Mouse (Mus musculus) urinary bladder, postnatal 4 days (tissue): Measurements from ENCODE around the gene Vwde.

ENCODE experiments used
- DNase-seq, 2 experiments: peaks; one replicate each; pipeline ENCODE4 v3.0.0; 2021 to 2022; ENCODE audit warnings: low spot score in 2 of 2

Gene Vwde

GRCm38 (mm10) chr6:13224596-13225227, at the start of gene Vwde:
TSS of gene Vwde (minus strand) at chr6:13224965.
- DNase-seq = no peak

DNA sequence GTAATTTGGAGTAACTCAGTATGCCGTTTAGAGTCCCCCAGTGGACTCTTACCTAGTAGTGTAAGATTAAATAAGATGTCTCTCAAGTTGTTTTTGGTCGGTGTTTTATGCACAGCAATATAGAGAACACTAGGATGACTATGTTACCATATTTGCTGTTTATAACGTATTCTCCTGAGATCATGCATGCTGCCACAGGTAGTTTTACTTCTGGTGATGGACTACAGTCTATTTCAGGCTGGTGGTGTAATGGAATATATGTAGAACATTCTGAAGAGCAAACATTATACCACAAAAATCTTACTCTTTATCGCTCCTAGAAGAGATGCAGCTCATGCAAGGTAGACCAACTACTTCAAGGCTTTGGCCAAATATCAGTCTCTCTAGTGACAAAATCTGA, 30.6 kb upstream of the Vwde start:
- no peak for DNase-seq

- no peak for DNase-seq
Observed at GRCm38 (mm10) chr6:13248317-13248969, 23.7 kb upstream of the Vwde start.

DNA sequence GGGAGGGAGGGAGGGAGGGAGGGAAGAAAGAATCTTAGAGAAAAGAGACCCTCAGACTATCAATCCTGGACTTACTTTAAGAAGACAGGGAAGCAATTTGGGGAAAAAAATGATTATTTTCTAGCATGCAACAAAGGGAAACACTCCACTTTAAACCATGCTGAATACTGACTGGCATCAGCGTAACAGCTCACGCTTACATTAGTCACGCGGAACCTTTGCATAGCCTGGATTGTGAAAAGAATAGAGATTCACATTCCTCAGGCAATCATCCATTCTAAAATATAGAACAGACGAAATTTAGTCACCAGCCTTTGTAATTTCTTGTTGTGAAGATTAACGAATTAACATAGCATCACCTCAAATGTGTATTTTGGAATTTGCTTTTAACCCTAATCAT, 18.6 kb downstream of the Vwde start:
- DNase-seq = no peak

GRCm38 (mm10) chr6:13197486-13197885, 27.3 kb downstream of the Vwde start:
- DNase-seq = no peak

- no peak for DNase-seq
Observed at GRCm38 (mm10) chr6:13186836-13187235, 37.9 kb downstream of the Vwde start.

GRCm38 (mm10) chr6:13180061-13180460, 44.7 kb downstream of the Vwde start:
- DNase-seq = no peak

DNA sequence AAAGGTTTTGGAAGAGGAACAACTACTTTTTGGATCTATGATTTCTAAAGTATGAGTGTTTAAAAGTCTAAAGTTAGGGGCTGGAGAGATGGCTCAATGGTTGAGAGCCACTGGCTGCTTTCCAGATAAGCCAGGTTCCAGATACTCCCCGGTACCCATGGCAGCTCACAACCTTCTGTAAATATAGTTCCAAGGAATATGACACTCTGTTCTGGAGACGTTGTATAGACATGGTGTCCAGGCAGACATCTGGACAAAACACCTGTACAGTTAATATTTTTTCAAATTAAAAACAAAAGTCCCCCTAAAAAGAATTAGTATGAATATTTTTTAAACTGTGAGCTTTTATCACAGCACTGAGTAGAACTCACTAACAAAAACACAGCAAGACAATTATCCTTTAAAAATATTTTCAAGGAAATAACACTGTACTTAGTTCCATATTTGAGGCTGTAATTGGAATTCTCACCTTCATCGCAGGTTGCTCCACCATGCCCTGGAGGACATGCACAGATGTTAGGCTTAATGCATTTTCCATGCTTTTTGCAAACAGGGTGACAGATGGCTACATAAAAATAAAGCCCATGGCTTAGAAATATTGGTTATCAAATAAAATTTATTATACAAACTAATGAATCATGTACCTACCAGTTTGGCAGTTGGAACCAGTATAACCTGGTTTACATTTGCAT, 55.2 kb downstream of the Vwde start:
- no peak for DNase-seq

GRCm38 (mm10) chr6:13166240-13166937, 58.4 kb downstream of the Vwde start:
- DNase-seq = no peak

DNA sequence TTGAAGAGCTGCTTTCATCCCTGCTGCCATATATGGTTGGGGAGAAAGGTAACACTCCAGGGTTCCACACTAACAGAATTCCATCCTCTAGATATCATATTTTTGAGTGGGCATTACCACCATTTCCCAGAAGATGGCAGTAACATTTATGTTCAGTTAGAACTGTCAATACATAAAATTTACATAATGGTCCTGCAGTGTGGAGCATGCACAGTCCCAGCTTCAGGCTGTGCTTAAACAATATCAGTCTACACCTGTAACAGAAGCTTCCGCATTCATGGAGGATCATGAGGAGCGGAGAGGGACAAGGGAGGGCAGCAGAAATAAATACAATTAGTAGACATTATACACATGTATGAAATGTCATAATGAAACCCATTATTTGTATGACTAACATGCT, 65.3 kb downstream of the Vwde start:
- DNase-seq = no peak

GRCm38 (mm10) chr6:13153888-13154697, 70.7 kb downstream of the Vwde start:
- no peak for DNase-seq

GRCm38 (mm10) chr6:13152062-13152640, 72.6 kb downstream of the Vwde start:
- DNase-seq = no peak

DNA sequence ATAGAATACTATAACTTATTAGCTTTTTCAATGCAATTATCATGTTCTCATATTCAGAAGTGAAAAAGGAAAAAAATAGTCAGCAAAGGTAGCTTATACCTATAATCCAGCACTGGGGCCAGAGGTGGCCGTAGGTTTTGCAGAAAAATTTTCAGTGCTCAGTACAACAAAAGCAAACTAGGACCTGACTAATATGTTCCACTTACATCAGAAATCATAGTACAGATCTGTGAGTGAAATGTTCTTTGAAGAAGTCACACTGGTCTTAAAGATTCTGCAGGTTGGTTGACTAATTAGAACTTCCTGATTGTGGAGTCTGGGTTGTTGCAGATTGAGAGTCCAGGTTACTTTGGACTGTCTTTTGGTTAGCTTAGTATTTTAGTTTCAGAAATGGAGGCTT, 87.5 kb downstream of the Vwde start:
- no peak for DNase-seq

GRCm38 (mm10) chr6:13108662-13109061, 116.1 kb downstream of the Vwde start:
- no peak for DNase-seq
